Mouse (Mus musculus) gastrocnemius, adult 8-10 months (tissue): ENCODE measurements at regions not wholly inside any gene's neighbourhood (a gene's known extent, or its start where the extent isn't known, plus 50 kb on each side); places are given as distances from the start of the nearest gene placed in this dataset. TPM values are rescaled to one million over a fixed set of nuclear protein-coding genes. Genes with fewer than 3 reads are reported as not detected.

Experiments used
- DNase-seq, 2 experiments: peaks; one replicate each; pipeline ENCODE4 v3.0.0; 2022; ENCODE audit warnings: low spot score in 2 of 2
- microRNA-seq: library from miRNA; unstranded; fragments of <30 nt; microRNA quantifications from one replicate; pipeline ENCODE4 v1.2.0, GENCODE M21; 2022

- DNase-seq, result no peak
Measured at GRCm38 (mm10) chr2:139356280-139357010, 137.3 kb upstream of the Sptlc3 start.

GRCm38 (mm10) chr2:139362245-139362847 lies 131.4 kb upstream of the Sptlc3 start:
- no peak for DNase-seq

- no peak for DNase-seq
Measured at GRCm38 (mm10) chr2:139370070-139370469, 123.6 kb upstream of the Sptlc3 start.

GRCm38 (mm10) chr2:139380285-139380684 lies 113.4 kb upstream of the Sptlc3 start:
- DNase-seq, result no peak

- DNase-seq, result peak in 1 of 2 experiments; percentile 5
Measured at GRCm38 (mm10) chr2:139381628-139382027, 112.1 kb upstream of the Sptlc3 start.

GRCm38 (mm10) chr2:139413559-139413958 lies 80.2 kb upstream of the Sptlc3 start:
- DNase-seq, result no peak

- DNase-seq, result no peak
Measured at GRCm38 (mm10) chr2:139417506-139417905, 76.2 kb upstream of the Sptlc3 start.

GRCm38 (mm10) chr2:139422678-139423077 lies 71.0 kb upstream of the Sptlc3 start:
- DNase-seq, result no peak

- no peak for DNase-seq
Measured at GRCm38 (mm10) chr2:139423413-139423812, 70.3 kb upstream of the Sptlc3 start.

Small RNAs in the stretch of these regions (microRNA-seq; reads per million reads assigned to microRNA genes)
- gene Mir1952, result not detected
